Mouse (Mus musculus): Measurements from ENCODE around the gene Vmn2r19.

DNA sequence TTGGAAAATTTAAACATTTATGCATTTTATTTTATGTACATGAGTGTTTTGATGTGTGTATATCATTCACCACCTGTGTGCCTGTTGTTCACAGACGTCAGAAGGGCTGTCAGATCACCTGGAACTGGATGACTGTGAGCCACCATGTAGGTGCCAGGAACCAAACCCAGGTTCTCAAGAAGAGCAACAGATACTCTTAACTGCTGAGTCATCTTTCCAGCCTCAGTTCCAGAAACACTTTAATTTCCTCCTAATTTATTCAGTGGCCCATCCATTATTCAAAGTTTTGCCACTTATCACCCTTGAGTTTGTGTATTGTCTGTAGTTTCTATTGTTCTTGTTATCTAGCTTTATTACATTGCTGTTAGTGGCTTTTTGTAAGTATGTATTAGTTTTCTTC lies 11.4 kb upstream of the Vmn2r19 start:
- TF ChIP-seq CTCF (IDR thresholded peaks at IDR 0.05; ENCODE audit: low read depth): no peak
- TF ChIP-seq EP300 (IDR thresholded peaks at IDR 0.05; ENCODE audit: low read depth): no peak

All from liver, embryonic 14.5 days (tissue).